Mouse (Mus musculus): ENCODE results near the gene Kcnt2.

Gene Kcnt2

DNA sequence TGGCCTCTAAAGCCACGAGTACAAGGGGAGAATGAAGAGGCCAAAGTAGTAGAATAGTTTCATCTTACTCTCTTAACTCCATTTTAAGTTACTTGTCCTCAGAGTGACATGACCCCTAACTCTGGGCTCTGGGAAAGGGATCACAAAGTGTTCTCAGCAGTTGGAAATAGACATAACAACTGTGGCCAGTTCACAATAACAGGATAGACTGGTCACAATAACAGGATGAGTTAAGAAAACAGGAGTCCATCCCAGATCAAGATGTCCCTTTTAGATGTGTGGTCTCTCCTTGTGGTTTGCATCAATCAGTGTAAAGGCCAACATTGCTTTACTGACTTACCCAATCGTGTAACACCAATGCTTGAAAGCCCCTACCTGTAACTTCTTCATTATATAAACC lies 132.8 kb downstream of the Kcnt2 start:
- no peak for DNase-seq (ENCODE audit: inconsistent ontology term)

DNA sequence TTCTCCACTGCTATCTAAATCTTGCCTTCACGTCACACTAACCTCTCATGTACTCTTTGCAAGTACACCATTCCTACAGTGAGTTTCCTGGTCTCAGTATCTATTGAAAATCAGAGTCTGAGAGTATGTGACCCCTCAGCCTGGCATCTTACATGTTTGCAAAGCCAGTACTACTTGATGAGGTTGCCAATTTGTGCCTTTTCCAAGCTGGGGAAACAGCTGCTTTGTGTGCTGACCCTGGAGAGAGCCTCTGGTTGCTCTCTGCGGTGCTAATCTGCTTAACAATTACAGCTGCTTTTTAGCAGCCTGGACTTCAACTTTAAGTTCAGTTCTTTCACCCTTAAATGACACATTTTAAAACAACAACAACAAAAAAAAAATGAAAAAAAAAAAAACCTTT lies 133.6 kb downstream of the Kcnt2 start:
- DNase-seq (ENCODE audit: inconsistent ontology term) = no peak

DNA sequence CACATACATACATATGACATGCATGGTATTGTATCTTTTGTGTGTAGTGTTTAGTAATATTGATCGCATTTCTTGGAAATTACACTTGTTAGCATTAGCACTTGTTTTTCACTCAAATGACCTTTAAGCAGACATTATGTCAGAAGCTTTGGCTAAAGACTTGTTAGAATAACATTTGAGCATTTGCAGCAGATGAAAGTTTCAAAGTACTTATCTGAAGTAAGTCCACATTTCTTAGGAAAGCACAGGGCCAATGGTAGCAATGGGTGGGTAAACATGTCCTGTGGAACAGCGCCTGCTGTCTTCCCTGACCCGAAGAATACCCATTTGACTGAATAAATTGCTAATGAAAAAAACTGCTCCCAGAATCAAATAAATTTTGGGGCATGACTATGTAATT lies 135.1 kb downstream of the Kcnt2 start:
- DNase-seq (ENCODE audit: inconsistent ontology term) = no peak

DNA sequence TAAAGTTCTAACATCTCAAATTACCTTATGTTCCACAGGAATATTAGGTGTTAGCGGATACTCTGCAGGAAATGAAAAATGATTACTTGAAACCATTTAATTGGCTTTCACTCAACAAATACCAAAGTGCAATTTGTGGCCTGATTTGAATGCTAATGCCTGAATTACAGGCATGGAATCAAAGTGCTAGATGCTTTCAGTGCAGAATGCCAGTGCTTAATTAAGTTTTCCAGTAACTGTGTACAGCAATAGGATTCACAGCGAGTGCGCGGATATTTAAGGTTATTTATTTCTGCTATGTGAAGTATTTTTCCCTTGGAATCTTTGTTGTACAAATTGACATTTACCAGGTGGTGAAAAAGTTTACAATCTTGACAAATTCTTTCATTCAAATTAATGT lies 144.3 kb downstream of the Kcnt2 start:
- DNase-seq (ENCODE audit: inconsistent ontology term) = peak; percentile 67

DNA sequence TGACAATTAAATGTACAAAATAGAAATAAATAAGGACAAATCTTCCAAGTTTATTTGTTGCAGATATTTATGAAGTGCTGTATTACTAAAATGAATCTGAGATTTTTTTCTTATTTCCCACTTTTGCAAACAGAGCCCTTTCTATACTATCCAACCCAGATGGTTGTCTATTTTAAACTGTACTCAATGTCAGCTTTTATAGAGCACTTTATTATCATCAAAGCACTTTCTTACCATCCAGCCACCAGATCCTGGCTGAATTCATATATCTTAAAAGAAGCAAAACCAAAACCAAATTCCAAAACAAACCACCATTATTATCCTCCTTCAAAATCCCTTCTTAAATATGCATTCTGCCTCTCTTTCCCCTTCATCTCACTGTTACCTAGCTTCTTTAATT lies 151.8 kb downstream of the Kcnt2 start:
- DNase-seq (ENCODE audit: inconsistent ontology term) = no peak

DNA sequence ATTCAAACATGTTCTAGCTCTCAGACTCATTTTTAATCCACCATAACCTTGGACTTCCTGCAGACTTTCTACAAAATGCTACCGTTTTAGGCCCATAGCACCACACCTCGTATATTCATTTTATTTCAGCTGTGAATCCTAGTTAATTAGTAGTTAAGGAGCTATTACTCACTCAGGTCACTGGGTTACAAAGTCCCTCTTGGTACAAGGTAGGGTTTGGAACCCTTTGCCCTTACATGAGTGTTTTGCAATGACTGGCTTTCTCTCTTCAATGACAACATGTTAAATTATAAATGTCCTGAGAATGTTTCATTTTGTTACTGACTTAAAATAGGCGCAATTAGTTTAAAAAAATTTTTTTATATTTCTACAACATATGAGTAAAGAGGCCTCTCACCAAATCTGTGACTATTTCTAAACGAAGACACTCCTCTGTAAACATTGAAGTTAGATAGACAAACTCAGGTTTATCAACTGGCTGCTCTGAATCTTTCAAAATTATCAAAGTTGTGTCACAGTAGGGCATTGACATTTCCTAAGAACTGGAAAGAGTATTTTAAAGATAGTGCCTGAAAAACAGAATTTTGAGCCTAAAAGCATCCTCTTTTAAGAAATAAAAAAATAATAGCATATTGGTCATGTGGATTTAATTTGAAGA lies 160.8 kb downstream of the Kcnt2 start:
- DNase-seq (ENCODE audit: inconsistent ontology term) = no peak

DNA sequence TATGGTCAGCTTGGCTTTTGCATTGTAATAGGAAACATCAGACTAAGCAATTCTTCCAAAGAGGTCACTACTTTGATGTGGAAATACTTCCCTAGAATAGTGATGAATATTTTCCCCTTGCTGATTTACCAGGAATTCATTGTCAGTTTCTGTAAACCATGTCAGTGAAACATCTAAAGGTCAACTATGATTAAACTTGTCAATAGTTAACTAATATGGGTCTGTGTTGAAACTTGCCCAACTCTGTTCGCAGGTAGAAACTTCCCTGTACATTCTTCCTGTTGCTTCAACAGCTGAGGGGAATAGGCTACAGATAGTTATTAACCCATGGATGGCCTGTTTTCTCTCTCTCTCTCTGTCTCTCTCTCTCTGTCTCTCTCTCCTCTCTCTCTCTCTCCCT lies 169.8 kb downstream of the Kcnt2 start:
- DNase-seq (ENCODE audit: inconsistent ontology term) = peak; percentile 8

DNA sequence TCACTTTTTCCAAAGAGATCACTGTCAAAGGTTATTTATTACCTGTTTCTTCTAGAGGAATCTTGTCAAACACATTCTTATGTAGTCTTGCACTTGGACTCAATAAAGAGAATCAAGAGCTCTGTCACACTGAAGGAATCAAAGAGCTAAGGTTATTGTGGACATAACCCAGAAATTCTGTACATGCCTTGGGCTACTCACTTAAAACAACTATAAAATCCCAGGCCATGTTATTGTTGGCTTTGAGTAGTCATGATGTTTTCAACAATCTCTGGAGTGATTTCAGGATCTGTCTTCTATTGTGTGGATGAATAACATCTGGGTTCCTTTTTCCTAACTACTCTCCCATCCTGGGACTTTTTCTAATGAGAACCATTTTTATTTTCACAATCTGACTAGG lies 177.0 kb downstream of the Kcnt2 start:
- DNase-seq (ENCODE audit: inconsistent ontology term) = no peak

DNA sequence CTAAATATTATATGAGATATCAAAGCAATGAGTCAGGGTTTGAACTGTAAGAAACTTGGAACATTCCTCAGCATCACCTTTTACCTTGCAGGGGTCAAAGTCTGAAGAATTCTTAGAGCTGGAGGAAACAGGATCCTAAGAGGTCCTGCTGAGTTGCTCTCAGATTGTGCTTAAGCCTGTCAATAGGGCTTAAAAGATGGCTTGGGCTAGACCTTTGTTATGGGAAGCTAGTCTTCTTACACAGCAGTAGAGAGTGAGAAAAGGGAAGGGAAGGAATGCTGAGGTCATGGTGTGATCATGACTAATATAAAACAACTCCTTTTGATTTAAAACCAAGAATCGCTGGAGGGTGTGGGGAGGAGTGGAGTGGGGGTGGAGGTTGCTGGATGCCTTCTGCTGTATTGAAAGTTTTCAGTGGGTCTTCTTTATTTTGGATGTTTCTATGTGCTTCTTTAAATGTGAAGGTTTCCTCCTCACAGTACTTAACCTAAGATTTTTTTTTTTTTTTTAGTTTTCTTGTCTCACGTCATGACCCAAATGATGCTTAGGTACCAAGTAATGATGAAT lies 183.4 kb downstream of the Kcnt2 start:
- peak; percentile 16 for DNase-seq (ENCODE audit: inconsistent ontology term)

DNA sequence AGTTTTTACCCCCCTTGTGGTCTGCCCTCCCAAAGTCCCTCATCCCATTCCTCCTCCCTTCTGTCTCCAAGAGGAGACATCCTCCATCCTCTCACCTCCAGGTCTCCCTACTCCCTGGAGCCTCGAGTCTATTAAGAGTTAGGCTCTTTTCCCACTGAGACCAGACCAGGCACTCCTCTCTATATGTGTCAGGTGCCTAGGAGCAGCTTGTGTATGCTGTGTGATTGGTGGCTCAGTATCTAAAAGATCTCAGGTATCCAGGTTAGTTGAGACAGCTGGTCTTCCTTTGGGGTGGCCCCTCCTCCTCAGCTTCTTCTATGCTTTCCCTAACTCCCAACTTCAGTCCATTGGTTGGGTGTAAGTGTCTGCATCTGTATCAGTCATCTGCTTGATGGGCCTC lies 186.1 kb downstream of the Kcnt2 start:
- no peak for DNase-seq (ENCODE audit: inconsistent ontology term)

DNA sequence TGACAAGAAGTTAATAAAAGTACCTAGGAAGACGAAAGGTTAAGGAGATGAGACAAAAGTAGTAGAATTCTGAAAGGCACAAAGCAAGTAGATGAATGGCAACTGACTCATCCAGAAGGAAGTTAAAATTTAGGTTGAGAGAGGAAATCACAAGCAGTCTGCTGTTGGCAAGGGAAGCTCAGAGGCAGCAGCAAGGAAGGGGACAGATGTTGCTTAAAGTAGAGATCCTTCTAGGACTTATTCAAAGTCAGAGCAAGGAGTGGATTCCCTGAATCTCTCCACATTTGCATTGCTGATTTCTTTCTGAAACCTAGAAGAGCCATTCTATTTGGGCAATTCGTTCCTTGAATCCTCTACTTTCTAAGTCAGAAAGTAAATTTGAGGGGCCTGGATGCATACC lies 188.8 kb downstream of the Kcnt2 start:
- no peak for DNase-seq (ENCODE audit: inconsistent ontology term)

DNA sequence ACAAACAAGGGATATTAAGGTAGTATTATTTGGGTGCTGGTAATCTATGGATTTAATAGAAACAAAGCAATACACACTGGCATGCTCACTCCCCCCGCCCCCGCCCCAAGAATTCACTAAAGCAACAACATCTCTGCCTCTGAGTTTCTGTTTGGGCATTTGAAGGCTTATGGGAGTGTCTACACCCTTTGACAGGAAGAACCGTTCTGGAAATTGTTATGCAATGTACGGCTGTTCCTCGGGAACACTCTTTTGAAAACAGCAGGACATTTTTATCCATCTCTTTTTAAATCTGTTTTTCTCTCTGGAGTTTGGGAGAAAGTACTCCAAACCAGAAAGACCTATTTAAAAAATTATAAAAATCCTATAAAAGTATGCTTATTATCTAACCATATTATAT lies 192.2 kb downstream of the Kcnt2 start:
- no peak for DNase-seq (ENCODE audit: inconsistent ontology term)

DNA sequence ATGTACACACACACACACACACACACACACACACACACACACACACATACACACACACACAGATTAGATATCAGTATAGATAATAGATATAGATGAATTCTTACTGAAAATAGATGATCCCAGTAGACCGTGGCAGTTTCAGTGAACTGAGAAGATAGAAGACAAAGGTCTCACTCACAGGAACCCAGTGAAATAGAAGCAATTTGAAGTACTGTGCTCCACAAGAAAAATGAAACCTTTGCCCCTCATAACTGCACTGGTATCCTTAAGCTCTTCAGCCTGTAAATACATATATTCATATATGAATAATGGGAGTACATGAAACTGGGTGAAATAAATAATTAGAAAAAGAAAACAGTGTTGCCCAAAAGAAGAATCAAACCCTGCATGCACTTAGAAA lies 197.9 kb downstream of the Kcnt2 start:
- no peak for DNase-seq (ENCODE audit: inconsistent ontology term)

DNA sequence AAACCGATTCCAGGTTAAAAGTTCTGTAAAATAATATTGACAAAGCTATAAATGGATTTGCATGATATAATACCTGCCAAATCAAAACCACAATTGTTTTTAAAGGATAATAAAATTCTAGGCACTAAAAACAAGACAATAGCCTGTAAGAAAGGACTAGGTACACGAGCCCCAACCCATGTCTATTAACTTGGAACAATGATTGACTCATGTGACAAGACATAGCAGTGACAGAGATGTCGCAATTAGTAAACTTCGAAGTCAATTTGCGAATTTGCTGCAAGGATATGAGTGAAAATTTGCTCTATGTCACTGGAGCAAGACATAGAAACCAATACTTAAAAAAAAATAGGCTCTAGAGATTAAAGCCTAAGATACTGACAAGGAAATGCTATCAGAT lies 198.4 kb downstream of the Kcnt2 start:
- no peak for DNase-seq (ENCODE audit: inconsistent ontology term)

DNA sequence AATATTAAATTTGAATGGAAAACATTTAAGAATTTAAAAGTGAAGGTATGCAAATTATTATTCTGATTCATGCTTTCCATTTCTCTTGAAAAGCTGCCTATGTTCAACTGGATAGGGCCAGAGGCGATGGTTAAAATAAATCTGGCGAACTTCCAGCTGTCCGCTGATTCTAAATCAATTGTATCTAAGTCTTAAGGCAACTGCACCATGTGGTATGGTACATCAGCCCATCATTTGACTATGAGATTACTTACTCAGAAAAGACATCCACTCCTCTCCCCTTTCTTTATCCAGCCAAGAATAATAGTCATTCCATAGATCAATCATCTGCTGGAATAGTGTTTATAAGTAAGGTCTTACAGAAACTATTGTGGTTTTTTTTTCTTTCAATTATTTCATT lies 205.5 kb downstream of the Kcnt2 start:
- no peak for DNase-seq (ENCODE audit: inconsistent ontology term)

DNA sequence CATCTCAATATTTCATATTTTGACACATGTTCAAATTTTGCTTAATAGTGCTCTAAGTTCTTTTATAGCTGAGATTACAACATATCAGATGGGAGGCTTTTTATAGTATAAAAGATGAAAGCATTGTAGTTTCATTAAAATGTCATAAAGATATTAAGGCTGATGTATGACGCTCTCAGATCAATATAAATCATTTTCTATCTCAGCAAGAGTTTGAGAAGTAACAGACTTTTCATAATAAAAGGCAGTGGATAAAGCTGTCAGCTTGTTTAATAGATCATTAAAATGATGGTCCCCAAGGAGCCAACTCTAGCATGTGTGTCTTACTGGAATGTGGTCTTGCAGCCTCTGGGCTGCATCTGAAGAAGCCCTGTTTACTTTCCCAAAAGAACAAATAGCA lies 206.0 kb downstream of the Kcnt2 start:
- DNase-seq (ENCODE audit: inconsistent ontology term) = no peak

DNA sequence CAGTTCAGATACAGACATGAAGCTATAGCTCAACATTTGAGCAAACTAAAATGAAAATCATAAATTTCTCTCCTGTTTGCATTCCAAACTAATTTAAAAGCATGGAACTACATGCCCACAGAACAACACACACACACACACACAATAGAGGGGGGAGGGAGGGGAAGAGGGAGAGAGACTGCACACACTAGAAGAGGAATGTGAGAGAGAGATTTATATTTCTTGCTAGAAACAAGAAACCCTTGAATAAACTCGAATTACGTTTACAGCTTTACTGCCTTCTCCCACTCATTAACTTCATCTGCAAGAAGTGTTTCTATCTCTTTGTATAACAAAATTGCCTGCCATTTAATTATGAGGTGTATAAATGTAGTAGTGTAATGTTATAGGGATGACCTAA lies 209.9 kb downstream of the Kcnt2 start:
- no peak for DNase-seq (ENCODE audit: inconsistent ontology term)

DNA sequence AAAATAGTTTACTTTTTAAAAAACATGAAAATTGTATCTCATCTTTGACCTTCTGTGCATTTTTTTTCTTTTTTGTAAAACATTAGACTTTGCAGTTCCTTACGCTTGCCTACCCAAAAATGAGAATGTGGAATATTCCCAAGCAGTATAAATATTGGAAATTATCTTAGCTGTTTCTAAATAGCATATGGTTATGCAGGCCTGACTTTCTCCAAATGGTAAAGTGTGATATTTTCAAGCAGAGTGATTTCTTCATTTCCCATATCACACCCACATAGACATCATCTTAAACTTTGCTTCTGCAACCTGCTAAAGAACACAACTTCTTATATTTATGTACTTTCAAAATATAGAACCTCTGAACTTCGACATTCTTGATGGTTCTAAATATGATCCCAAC lies 210.9 kb downstream of the Kcnt2 start:
- DNase-seq (ENCODE audit: inconsistent ontology term) = no peak

DNA sequence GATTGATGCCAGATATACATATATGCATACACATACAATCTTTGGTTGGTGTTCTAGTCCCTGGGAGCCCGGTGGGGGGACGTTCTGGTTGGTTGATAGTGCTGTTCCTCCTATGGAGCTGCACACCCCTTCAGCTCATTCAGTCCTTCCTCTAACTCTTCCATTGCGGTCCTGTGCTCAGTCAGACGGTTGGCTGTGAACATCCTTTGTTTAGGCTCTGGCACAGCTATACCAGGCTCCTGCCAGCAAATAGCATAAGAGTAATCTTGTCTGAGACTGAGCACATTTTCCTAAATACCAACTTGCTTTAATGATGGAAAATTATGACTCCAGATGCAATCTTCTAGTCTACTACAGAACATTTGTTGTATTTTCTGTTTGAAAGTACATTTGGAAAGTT lies 222.4 kb downstream of the Kcnt2 start:
- DNase-seq (ENCODE audit: inconsistent ontology term) = no peak

DNA sequence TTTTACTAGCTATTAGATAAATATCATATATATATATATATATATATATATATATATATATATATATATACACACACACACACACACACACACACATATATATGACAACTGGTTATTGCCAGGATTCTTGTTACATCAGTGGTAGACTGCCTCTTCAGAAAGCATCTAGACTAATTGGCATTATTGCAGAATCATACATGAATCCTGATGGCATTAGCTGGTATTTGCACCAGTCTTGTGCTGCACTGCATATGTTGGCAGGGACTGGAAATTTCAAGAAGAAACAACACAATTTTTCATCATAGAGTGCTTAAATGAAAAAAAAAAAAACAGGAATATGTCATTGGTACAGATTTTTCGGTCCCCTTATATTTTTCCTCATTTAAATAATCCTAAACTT lies 223.6 kb downstream of the Kcnt2 start:
- DNase-seq (ENCODE audit: inconsistent ontology term) = no peak

DNA sequence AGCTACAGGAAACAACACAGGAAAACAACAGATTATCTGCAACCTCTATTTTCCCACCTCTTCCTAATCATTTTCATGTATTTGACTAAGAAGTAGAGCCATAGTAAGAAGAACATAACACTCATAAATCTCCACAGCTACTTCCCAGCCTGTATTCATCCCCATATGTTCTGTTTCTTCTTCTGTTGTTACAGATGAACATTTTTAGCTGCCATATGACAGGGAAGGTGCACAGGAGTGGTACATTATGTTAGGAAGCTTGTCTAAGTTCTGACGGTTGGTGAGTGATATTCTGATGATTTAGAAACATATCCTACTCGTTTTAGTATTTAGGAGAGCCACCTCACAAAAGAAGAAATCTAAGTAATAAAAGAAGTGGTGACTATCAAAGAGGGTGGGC lies 231.0 kb downstream of the Kcnt2 start:
- DNase-seq (ENCODE audit: inconsistent ontology term) = no peak

DNA sequence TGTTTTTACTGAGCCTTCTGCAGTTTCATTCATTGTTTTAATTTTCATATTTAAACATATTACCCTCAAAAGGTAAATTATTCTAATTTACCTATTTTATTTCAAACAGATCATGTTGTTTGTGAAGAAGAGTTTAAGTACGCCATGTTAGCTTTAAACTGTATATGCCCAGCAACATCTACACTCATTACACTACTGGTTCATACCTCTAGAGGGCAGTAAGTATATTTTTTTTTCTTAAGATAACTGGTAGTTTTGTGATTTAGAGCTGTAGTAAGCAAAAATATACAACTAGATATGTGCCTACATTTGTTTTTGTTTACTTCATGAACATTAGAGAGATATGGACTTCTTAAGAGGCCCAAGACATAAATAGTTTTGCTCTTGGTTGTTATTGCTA lies 238.1 kb downstream of the Kcnt2 start:
- DNase-seq (ENCODE audit: inconsistent ontology term) = no peak

DNA sequence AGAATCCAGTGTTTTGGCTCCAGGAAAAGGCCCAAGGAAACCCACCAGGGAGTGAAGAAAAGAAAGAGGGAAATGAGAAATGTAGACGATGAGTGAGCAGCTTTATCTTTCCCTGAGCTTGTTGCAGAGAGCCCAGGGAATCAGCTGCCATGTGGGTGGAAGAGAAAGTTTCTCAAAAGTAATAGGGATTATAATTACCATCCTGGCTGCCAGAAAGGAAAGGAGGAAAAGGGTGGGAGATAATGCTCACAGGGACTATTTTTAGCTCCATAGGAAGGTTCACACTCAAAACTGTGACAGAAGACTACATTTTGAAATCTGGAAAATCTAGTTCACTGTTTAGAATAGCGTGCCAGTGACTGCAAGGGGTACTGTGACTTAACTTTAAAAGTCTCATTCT lies 243.9 kb downstream of the Kcnt2 start:
- no peak for DNase-seq (ENCODE audit: inconsistent ontology term)

DNA sequence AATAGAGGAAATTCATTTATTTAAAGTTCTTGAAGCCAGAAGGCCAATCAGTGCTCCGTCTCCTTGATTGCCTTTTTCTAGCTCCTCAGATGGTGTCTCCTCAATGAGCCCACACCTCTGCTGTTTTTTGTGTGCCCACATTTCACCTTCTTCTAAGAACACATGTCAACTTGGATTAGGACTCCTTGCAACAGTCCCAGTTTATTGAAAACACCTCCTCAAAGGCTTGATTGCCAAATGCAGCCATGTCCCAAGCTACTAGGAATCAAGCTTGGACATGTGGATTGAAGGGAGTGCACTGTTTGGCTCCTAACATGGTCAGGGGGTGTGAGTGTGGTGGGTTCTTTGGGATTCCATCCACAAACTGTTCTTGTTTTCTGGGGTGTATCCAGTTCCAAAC lies 245.4 kb downstream of the Kcnt2 start:
- DNase-seq (ENCODE audit: inconsistent ontology term) = no peak

Data from Muller cell, postnatal 12 days (primary cell).